Mouse (Mus musculus) NIH3T3 (cell line): Measurements from ENCODE around the gene Nhsl1.

Experiments used
- DNase-seq: peaks from one replicate; pipeline ENCODE4 v3.0.0-alpha.2; 2012; ENCODE audit warnings: low read depth

The Nhsl1 gene

DNA sequence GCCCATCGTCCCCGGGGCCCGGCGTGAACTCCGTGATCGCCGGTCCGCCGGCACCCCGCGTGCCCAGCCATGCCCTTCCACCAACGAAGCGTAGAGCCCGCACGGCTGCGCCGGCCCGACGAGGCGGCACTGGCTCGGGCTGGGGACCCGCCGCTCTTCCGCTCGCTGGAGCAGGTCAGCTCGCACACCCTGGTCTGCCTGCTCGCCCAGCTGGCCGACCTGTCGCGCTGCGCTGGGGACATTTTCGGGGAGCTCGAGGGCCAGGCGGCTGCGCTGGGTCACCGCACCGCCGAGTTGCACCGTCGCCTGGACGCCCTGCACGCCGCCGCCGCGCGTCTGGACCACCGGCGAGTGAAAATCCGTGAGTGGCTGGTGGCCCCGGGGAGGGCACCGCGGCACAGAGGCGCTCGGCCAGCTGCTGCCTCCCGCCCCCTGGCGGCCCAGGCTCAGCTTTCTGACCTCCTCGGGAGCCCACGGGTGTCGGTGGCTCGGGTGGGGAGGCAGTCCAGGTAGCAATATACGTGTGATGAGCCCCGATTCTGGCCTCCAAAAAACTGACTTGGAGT is at the start of gene Nhsl1:
TSS of gene Nhsl1 (plus strand) at position 70 of the 566 bp plus-strand sequence.
- no peak for DNase-seq

DNA sequence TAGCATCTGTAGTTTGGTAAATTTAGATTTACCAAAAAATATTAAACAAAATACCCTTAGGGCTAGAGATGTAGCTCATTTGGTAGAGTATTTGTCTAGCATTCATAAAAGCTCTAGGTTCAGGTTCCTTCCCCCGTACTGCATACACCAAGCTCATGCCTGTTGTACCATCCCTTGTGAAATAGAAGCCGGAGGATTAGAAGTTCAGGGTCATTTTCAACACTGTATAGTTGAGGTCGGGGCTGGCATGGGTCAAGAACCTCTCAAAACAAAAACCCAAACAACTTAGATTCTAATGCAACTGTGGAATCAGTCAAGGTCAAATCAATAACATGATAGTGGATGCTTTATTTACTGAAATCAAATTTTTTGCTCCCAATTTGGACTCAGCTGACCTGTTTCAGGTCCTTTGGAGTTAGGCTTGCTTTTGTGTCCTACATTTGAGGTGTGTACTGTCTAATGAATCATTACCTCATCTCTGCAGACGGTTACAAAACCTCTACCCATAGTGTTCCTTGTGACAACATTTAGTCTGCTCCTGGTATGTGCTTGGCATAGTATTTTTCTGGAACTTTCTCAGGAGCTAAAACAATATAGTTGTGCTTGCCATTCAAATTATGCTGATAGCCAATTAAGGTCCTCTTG is 42.6 kb upstream of the Nhsl1 start:
- no peak for DNase-seq

DNA sequence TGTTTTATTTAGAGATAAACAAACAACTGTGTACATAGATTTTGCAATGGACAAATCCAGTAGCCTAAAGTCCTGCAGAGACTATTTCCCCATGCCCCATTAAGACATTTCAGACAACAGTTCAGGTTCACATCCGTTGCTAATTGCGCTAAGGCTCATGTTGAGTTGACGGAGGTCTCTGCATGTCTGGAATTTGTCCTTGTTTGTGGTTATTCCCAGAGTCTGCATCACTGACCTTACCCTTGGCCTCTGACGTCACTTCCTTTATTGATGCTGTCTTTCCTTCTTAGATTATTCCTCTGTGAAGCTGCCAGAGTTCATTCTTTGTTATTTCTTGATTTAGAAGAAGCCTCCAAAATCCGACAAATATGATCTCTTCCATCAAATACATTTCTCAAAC is 34.8 kb upstream of the Nhsl1 start:
- no peak for DNase-seq

DNA sequence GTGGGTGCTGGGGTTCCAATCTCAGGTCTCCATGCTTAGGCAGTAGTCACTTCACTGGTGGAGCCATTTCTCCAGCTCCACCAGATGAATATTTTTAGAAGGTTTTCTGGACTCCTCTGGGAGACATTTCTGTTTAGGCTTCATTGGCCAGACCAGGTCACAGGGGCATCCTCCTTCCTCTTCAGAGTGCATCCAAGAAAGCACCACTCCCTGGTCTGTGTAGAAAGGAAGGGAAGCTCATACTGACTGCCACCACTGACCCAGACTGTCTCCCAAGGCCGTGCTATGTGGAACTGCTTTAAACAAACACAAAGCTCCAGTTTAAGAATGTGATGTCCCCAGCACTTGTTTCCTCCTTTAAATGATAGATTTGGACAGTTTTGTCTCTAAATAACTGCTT is 29.3 kb upstream of the Nhsl1 start:
- no peak for DNase-seq

DNA sequence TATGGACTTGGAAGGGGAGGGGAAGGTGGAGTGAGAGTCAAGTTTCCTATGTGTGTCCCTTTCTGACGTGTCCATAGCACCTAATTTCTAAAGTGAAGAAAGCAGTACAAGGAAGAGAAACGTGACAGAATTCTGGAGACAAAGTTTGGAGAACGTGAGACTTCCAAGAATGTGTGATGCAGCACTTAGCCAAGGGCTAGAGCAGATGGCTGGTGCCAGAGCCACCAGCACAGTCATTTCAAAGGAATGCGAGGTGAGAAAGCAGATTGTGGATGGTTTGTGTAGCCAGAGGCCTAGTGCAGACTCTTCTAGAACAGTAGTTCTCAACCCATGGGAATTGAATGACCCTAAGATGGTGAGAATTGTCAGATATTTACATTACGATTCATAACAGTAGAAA is 13.7 kb upstream of the Nhsl1 start:
- DNase-seq: peak; percentile 11

DNA sequence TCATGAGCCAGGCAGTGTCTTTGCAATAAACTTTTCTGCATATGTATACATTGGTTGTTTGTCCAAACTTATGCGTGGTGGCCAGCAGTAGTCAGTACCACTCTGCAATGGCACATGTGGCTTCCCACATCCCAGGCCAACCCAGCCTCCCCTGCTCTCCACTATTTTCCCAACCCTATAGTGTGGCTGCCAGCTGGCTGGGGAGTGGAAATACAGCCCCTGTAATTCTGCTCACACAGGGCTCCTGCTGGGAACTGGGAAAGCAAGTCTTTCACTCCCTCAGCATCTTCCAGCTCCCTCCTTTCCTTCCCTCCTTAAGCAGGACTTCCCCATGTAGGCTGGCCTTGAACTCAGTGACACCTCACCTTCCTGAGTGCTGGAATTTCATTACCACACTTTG is 3.7 kb upstream of the Nhsl1 start:
- no peak for DNase-seq

DNA sequence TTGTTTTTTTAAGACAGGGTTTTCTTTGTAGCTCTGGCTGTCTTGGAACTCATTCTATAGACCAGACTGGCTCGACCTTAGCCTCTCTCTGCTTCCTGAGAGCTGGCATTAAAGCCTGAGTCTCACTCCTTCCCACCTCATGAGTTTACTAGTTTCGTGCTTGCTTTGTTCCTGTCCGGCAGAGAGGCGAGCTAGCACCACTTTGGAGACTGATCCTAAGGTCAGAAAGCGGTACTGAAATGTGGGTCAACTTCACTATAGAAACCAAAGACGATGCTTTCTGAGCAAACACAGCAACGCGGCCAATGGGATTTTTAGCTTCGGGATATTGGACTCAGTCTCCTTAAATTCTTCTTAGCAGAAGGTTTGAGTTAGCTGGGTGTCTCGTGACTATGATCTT is 1.3 kb upstream of the Nhsl1 start:
- DNase-seq: no peak

DNA sequence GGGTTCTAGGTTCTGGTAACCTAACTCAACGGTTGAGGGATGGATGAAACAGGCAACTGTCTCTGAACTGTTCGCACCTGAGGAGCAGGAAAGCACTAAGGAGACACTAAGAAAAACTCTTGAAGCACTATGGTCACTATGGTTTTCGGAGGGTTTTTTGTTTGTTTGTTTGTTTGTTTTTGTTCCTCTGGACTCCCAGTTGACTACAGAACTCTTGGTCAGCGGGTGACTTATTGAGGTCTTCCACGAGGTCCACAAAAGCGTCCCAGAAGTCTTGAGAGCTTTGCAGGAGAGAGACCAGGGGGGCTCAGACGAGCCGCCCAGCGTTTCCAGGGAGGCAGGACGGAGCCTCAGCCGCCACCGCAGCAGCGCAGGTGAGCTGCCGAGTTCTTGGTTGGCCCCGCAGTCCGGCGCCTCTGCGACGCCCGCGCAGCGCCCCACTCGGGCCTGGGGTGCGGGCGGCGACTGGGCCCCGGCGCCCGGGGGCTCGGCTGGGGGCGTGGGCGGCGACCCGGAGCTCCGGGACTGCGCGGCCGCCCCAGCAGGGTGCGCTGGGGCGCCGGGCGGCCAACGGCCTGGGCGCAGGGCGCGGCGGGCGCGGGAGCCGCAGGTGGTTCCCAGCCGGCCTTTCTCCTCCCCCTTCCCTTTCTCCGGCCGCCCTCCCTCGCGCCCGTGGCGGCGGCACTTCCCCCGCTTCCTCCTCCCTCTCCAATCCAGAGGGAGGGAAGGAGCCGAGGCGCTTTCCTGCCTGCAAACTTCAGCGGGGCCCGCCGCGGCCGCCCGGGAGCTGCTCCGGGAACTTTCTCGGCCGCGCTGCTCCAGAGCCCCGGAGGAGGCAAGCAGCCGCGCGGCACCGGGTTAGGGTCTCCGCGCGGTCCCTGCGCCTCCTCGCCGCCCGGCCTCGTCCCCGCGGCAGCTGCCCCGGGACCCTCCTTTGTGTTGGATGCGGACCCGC is 547 bp upstream of the Nhsl1 start:
- DNase-seq: no peak

DNA sequence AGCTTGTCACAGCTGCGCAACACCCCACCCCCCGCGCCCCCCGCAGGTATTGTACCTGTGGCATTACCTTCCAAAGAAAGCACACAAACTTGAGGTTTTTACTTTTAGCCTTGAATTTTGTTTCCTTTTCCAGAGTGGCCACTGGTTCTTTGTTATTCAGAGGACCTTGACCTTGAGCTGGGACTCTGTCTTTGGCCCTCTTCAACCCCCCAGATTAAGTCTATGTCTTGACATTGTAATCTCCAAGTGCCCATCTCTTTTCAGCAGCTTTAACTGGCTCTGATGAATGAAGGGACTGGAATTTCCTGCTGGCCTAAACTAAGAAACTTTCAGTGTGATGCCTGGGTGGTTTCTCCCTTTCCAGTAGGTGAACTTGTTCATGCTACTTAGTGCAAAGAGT is 906 bp downstream of the Nhsl1 start:
- DNase-seq: no peak

DNA sequence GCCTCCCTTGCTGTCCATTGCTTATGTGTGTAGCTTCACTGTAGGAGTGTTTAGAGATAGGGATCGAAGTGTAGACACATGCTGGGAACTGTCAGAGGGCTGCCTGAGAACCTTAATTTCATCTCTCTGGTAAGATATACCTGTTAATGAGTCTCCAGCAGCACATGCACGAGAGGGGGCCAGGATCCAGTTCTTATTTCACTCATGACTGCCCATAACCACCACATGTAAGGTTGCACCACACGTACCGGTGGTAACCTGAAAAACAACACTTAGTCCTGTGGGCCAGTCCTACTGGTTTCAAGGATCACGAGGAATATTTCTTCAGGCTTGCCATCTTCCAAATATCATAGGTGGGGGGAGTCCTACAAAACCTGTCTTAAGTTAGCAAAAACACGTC is 3.1 kb downstream of the Nhsl1 start:
- DNase-seq: no peak

DNA sequence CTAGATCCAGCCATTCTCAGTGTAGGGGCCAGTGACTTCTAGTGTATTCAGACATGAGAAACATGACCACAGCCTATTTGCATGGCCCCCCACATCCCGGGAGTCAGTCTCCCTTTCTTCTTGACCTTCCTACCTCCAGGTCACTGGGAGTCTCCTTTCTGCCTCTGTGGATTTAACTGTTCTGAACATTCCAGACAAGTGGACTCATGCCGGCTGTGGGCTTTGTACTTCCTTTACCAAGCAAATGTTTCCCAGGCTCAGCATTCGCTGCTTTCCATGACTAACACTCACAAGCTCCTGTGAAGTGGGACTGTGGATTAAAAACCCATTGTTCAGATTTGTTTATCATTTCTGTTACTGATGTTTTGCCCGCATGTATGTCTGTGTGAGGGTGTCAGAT is 4.9 kb downstream of the Nhsl1 start:
- peak; percentile 24 for DNase-seq

DNA sequence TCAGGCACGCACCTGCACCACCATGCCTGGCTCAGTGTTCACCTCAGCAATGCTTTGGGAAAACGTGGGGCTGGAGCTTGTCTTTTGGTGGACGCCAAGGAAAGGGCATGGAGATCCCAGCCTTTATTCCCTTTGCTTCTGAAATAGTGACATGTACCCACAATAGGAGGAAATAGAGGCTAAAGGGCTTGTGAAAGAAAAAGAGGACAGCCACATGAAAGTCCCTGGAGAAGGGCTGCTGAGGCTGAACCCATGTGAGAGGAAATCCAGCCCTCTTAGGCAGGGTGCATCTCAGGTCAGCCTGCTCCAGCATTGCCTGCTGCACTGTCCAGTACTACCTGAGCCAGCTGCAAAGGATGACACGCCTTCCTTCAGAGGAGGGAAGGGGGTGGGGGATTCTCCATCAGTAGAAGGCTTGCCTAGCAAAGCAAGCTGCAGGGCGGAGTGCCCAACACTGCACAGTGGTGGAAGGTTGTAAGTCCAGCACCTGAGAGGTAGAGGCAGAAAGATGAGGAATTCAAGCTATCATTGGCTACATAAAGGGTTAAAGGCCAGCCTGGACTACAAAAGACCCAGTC is 9.6 kb downstream of the Nhsl1 start:
- DNase-seq: no peak

DNA sequence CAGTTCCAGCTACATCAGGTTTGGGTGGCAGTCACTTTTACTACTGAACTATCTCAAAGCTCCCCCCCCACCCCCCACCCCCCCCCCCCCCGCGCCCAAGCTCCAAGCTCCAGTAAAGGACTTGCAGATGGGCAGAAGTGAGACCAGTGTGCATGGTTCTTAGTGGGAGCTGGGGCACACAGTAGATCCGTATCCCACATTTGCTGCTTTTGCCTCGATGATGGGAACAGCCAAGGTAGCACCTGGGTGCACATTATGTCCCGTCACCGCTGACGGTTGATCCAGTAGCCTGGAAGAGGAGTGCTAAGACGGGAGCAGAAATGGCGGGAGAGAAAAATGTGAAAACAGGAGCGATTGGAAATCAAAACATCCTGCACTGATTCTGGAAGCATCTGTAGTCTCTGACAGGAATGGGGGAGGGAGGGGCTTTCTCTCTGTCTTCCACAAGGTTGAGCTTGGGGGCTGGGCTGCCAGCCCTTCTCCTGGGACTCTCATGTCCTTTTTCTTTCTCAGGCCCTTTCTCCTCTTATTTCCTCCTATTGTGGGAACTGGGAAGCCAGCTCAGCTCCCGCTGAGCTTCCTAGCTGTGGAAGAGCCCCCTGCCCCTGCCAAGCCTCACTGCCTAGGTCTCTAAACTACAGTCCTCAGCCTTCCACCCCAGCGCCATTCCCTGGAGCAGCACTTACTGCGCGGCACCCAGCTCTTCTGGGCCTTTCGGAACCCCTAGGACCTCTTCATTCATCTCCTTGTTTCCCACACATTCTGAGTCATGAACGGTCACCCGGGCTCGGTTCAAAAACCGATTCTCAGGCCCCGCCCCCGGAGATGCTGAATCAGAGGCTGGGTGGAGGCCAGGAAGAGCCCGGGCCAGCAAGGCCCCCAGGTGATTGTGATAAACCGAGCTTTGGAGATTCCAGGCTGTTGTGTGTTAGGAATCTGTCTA is 10.6 kb downstream of the Nhsl1 start:
- DNase-seq: peak; percentile 76

DNA sequence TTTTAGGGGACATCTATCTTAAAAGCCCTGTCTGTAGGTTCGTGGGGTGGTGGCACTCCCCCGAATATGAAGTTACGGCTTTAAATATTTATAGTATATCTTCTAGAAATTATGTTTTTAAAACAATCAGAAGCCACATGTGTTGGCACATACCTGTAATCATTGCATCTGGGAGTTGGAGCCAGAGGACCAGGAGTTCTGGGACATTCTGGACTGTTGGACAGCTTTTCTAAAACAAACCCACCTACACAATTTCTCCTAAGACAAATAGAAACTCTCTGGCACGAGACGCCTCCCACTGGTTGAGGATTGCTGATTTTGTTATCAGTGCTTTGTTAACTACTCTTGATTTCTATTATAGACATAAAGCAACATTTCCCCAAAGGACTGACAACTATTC is 11.7 kb downstream of the Nhsl1 start:
- DNase-seq: no peak

DNA sequence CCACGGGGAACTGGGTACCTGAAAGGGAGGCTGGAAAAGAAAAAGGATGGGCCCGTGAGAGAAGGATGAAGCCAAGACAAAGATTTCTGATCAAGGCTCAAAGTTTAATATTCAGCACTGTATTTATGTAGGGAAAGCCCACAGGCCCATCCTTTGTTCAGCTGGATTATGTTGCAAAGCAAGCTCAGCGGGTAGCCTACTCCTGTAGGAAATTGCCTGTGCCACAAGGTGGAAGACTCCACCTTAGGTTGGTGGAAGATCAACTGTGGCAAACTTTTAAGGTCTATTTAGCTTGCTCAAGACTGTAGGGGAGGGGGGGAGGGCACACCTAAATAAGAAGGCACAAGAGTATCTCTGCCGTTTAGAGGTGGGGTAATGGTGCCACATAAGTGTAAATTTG is 14.8 kb downstream of the Nhsl1 start:
- DNase-seq: no peak

DNA sequence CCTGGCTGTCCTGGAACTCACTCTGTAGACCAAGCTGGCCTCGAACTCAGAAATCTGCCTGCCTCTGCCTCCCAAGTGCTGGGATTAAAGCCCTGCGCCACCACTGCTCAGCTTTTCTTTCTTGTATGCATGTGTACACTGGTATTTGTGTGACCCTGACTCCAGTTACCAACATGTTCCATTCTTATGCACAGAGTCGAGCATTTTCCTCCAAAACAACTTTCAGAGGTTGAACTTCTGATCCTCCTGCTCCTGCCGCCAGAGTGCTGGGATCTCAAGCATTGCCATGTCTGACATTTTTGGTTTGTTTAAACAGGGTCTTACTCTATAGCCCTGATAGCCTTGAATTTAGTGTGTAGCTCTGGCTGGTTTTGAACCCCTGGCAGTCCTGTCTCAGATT is 15.4 kb downstream of the Nhsl1 start:
- no peak for DNase-seq

DNA sequence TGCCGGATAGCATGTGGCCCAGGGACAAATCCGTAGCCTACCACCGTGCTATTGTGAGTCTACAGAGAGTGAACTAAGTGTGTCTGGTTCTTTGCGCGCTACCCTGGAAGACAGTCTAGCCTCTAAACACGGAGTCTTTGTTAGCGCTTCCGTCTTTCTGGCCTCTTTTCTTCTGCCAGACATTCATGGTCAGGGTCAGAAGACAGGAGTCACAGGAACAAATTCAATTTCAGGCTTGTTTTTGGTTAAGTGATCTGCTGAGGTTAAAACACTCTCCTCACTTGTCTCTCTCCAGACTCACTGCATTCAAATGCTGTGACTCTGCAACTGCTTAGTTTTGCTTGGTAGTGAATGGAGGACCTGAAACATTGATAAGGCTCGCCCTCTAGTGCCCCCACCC is 15.9 kb downstream of the Nhsl1 start:
- DNase-seq: no peak

DNA sequence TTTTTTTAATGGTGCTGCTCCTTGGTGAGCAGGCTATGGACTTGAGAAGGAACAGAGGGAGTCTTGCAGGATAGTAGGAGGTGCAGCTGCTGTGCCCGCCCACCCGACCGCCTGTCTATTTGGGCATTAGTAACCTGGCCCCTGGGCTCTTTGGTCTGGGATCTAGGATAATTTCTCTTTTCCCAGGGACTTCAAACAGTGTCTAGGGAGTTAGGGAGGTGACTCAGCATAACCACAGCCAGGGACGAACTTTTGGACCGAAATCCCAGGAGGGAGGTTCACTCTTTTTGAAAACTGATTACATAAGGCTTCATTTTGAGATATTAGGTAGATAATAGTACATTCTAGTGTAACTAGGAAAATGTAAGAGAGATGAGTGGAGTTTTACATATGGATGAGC is 18.9 kb downstream of the Nhsl1 start:
- DNase-seq: no peak

DNA sequence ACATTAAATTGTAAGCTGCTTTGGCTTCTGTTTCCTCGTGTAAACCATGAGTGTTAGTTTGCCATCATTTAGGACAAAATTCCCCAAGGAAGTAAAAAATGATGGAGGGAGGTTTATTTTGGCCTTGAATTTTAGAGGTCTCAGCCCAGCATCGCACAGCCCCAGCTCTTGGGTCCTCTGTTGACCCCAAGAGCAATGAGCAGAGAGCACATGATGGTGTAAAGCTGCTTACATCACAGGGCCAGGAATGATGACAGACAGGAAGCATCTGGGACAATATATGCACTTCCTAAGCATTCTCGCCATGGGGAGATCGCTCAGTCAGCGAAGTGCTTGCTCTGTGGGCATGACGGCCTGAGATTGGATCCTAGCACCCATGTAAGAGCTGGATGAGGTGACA is 20.6 kb downstream of the Nhsl1 start:
- DNase-seq: no peak

DNA sequence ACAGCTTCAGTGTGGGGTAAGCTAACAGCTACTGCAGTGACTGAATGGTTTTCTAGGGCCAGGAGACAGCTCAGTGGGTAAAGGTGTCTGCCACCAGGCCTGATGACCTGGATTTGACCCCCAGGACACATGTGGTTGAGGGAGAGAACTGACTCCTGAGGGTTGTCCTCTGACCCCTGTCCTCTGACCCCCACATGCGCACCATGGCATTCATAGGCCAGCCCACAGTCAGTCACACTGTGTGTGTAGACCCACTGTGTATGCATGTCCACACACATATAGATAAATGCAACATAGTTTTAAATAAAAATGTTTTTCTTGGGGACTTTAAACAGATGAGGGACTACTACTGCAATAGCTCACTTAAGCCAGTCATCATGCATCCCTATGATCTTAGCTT is 22.1 kb downstream of the Nhsl1 start:
- no peak for DNase-seq

DNA sequence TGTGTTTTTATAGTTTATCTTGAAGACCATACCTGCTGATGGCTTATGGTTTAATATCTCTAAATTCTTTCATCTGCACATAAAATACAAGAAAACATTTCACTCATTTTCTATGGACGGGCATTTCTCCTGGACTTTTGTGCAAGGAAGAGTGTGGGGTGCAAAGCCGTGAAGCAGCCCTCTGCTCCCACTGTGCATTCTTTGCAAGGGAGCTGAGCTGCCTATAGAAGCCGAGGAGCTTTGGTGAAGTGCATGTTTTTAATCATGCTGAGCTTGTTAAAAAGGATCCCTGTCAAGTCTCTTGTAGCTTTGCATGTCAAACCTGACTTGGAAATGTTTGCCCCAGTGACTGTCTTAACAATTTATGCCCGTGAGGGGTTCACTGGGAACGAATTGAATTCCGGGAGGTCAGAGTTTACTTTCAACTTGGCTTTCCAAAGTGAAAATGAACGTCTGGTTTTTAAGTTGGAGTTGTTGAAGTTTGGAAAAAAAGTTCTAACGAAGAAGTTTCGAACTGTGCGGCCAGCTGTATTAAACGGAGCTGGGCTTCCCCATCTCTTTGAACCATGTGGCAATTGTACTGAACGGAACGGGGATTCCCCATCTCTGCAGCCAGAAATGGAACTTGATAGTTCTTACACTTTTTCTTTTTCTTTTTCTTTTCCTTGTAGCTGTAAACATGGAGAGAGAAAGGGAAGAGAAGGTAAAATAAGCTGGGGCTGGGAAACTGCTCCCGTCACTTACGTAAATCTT is 22.8 kb downstream of the Nhsl1 start:
- DNase-seq: no peak
